Mouse (Mus musculus): ENCODE results near the gene Gm49373.

DNA sequence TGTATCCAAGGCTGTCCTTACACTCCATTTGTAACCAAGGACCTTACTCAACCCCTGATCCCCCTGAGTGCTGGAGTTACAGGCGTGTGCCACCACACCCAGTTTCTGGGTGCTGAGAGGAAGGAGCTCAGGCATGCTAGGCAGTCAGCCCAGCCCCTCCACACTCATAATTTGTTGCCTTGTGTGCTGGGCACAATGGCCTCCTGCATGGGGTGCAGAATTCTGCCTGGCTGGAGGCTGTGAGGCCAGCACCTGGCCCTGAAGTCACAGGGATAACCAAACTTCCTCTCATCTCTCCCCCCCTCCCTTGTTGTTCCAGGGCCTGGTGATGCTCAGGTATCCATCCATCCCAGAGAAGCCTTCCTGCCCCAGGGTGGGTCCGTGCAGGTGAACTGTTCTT is 54.3 kb downstream of the Gm49373 start:
- TF ChIP-seq CTCF (conservative IDR thresholded peaks at IDR 0.05; ENCODE audit: low read length) (no peak), POU5F1 (IDR thresholded peaks at IDR 0.05; ENCODE audit: borderline replicate concordance, low read length) (no peak)
